Mouse (Mus musculus) gastrocnemius, postnatal 14 days (tissue): ENCODE measurements at regions not wholly inside any gene's neighbourhood (a gene's known extent, or its start where the extent isn't known, plus 50 kb on each side); places are given as distances from the start of the nearest gene placed in this dataset.

Experiments
- DNase-seq: peaks from one replicate; pipeline ENCODE4 v3.0.0; 2021; ENCODE audit warnings: mixed read lengths
- intact Hi-C: fragments of 180-260 bp; cut with DNase I; formaldehyde crosslinking; loops from one replicate; pipeline ENCODE4 v1.15.1; 2025; ENCODE audit warnings: low total_unique reads

DNA sequence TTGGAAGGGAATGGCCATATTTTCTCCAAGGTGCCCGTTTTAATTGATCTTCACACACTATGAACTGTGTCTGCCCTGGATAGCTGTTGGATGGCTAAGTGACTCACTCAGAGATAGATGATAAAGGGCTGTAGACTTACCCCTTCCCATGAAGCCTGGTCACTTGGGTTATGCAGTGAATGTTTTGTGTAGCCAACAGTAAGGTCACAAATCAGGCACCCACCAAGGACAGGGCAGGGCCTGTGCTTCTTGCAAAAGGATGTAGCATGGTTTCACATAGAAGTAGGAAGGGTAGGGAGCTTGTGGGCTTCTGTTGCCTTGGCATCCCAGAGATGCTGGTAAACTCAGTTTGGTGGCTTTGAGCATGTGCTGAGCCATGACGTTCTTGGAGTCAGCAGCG is 263.1 kb downstream of the Dysf start:
- no peak for DNase-seq
- intact Hi-C loops = no loop called here

DNA sequence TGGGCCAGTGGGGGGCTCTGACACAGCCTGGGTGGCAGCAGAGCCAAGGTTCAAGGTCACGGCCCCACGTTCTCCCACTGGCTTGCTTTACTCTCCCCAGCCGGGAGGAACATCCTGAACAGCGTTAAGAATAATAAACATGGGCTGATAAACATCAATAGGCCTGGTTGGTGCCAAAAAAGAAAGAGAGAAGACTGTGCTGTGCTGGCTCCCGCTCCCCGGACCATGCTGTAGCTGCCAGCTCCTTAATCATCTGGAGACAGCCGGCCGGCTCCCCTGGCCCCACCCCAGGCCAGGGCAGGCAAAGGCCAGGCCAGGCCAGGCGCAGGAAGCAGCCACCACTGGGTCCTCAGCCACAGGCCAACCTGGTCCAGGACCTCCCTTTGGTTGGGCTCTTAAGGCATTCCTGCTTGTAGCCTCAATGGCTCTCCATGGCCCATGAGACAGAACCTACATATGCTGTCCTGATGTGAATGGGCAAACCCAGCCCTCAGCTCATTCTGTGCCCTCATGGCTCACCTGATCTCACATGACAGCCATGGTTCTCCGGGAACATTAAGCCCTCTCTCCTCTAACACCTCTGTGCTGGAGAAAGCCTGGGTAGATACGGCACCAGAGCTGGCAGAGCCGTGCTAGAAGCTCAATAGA is 262.3 kb downstream of the Dysf start:
- intact Hi-C loops = no loop called here
- DNase-seq = peak; percentile 58

DNA sequence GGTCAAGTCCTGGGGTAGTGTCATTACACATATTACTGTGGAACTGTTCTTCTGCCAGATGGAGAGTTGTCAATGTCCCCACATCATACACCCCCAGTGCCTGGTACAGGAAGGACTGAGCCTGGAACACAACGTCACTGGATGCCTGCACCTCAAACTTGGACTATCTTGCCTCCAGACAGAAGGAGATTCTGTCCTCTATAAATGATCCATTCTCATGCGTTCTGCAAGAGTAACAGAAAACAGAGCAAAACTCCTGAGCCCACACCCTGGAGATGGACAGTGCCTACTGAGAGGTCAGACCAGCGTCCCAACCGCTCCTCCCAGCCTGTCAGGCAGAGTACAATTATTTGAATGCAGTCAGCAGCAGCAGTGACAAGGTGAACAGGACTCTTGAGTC is 261.1 kb downstream of the Dysf start:
- intact Hi-C loops = no loop called here
- DNase-seq = no peak

DNA sequence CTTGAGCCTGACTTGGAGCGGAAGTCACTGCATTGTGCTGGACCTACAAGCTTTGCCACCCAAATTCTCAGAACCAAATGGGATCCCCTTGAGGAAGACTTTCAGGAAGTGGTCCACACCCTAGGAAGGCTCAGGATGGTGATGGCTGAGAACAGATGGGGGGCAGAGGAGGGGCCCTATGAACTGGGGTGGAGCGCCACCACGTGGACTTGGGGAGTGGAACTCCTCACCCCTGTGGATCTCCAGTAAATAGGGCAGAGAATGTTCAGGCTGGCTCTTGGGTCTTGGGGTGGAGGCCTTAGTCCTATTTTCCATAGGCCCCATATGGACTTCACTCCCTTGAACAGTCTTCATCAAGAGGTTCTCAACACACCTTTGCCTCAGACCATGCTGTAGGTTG is 260.6 kb downstream of the Dysf start:
- intact Hi-C loops = no loop called here
- DNase-seq = no peak

DNA sequence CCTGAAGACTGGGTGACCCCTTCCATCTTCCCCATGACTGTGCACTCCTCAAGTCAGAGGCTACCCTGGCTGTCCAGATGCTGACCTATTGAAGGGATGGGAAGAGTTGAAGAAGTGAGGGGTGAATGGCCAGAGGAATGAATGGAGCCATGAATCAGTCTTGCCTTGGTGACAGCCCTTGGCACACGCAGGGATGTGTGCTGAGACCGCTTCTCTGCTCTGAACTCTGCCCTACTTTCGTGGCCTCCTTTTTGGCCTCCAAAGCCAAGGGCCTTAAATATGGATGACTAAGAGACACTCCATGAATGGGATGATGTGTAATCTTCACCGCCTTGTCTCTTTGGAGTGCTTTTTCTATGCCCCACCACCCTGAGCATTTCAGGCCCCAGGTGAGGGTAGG is 259.7 kb downstream of the Dysf start:
- intact Hi-C loops = no loop called here
- DNase-seq = no peak

DNA sequence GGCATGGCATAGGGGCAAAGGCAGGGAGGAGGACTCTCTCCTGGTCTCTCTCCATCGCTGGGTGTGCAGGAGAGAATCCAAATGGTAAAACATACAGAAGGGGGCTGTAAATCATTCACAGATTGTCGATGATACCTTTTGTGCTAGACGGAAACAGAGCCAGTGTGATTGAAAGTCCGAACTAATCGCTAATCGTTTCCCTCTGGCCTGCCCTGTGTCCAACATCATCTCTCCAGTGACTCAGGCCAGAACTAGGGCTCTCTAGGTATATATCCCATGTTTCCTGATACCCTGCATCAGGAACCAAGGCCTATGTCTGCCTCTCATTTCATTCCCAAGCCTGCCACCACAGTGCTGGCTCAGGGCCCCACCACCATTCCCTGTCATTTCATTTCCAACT is 259.1 kb downstream of the Dysf start:
- intact Hi-C loops = no loop called here
- no peak for DNase-seq

DNA sequence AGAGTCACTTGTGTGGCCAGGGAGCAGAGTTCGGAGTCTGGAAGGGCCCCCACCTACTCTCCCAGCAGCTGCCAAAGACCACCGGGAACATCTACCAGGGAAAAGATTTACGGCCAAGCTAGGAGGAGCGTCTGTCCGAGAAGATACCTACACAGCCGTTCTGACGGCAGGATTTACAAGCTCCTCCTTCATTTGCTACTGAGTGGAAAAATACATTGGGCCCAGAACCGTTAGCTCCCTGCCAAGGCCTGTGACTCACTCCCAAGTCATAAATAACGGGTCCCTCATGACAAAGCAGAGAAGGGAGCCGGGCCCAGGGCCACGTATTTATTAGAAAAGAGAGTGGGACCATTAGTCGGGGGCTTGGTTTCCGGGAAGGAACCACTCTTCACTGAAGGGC is 258.3 kb downstream of the Dysf start:
- DNase-seq = peak; percentile 71
- intact Hi-C loops = no loop called here

DNA sequence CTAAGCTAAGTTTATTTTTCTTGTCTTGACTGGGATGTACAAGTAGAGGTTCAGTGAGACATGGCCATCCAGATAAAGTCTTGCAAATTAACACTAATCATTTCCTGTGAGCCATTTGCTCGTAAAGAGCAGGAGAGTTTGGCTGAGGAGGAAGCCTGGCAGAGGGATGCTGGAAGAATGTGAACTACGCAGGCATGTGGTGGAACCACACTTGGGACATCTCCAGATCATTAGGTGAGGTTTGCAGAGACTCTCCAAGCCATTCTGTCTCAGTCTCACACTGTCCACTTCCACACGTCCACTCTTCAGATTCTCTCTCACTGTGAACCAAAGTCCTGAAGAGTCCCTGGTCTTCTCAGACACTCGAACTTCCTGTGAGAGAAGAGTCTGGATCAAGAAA is 256.3 kb downstream of the Dysf start:
- intact Hi-C loops = no loop called here

DNA sequence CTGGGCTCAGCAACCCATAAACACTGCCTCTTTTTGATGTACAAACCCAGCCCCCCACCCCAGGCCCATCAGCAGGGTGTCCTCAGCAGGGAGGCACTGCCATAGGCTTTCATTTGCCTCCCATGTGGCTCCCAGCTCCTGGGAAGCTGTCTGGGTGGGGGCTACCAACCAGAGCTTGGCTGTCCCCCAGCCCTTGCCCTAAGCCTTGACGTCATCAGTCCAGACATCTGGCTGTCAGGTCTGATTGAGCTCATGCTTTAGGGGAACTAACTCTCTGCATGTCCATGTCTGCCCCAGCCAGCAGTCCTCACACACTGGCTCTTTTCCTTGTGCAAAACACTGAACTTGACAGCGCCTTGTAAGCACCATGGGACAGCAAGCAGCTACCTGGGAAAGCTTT is 255.3 kb downstream of the Dysf start:
- DNase-seq = no peak
- intact Hi-C loops = no loop called here

More for the DNA sequence above, 256.3 kb downstream of the Dysf start:
- DNase-seq = no peak

DNA sequence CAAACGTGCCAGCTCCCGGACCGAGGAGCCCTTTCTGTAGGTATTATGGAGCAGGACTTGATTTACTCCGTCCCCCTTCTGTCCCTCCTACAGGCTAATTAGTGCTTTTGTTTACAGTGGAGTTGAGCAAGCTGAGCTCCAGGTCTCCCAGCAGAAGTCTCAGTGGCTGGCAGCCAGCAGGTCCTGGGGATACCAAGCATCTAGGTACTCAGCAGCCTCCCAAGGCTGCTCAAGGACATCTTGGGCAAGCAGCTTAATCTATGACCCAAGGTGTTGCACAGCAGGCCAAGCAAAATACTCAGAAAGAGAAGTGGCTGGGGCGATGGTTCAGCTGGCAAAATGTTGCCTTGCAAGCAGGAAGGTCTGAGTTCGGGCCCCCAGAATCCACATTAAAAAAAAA is 254.4 kb downstream of the Dysf start:
- intact Hi-C loops = no loop called here

DNA sequence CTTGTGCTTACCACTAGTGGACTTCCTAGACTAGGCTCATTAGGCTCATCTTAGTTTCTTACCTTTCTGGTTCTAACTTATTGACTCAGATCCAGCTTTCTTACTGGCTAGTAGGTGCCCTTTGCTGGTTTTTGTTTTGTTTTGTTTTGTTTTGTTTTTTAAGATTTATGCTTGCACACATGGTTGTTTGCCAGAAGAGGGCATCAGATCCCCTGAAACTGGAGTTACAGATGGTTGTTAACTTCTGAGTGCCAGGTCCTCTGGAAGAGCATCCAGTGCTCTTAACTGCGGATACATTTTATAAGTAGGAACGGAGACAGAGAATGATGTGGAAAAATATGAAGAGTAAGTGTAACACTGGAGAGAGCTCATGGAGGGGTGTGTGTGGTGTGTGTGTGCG is 253.1 kb downstream of the Dysf start:
- intact Hi-C loops = no loop called here

More for the DNA sequence above, 254.4 kb downstream of the Dysf start:
- DNase-seq = no peak

More for the DNA sequence above, 253.1 kb downstream of the Dysf start:
- no peak for DNase-seq
